Mouse (Mus musculus) midbrain, embryonic 16.5 days (tissue): ENCODE data around the gene Olfr824. TPM values are rescaled to one million over a fixed set of nuclear protein-coding genes. Genes with fewer than 3 reads are reported as not detected.
"Not testable (repeated sequence)": the region's sequence is repeated elsewhere in the genome, so short reads cannot be mapped to it uniquely, and the experiment has no call there.

Experiments used
- ATAC-seq: fragments of 200-750 bp; cut with Nextera tagmentation; 2 replicates; pipeline ENCODE4 v1.8.0; 2017; ENCODE audit warnings: moderate TSS enrichment
- H3K27ac ChIP-seq: fragments of 300-500 bp; sonication (generic); 2 replicates; pipeline ENCODE4 v1.5.1; 2014; ENCODE audit warnings: mild to moderate bottlenecking, low read length, mixed read lengths
- H3K27me3 ChIP-seq: fragments of 300-500 bp; sonication (generic); 2 replicates; pipeline ENCODE4 v1.6.1; 2014; ENCODE audit warnings: low read depth, low read length, mixed read lengths; ENCODE audit not compliant: control insufficient read depth, insufficient read depth
- H3K36me3 ChIP-seq: fragments of 300-500 bp; sonication (generic); 2 replicates; pipeline ENCODE4 v1.6.1; 2014; ENCODE audit warnings: mild to moderate bottlenecking, low read length, moderate library complexity, mixed read lengths; ENCODE audit not compliant: control insufficient read depth, insufficient read depth
- H3K4me1 ChIP-seq: fragments of 300-500 bp; sonication (generic); 2 replicates; pipeline ENCODE4 v1.6.1; 2014; ENCODE audit warnings: mild to moderate bottlenecking, low read length, mixed read lengths; ENCODE audit not compliant: control insufficient read depth, insufficient read depth
- H3K4me2 ChIP-seq: fragments of 300-500 bp; sonication (generic); 2 replicates; pipeline ENCODE4 v1.6.1; 2014; ENCODE audit warnings: mild to moderate bottlenecking, low read length, mixed read lengths
- H3K4me3 ChIP-seq: fragments of 300-500 bp; sonication (generic); 2 replicates; pipeline ENCODE4 v1.5.1; 2014; ENCODE audit warnings: low read depth, mild to moderate bottlenecking, low read length, moderate library complexity, mixed read lengths
- H3K9ac ChIP-seq: fragments of 300-500 bp; sonication (generic); 2 replicates; pipeline ENCODE4 v1.6.1; 2014; ENCODE audit warnings: low read depth, low read length, mixed read lengths
- H3K9me3 ChIP-seq: fragments of 300-500 bp; sonication (generic); replicated peaks from 2 replicates; pipeline ENCODE4 v1.6.1; 2014; ENCODE audit warnings: mild to moderate bottlenecking, low read length, mixed read lengths; ENCODE audit not compliant: control insufficient read depth, poor library complexity, severe bottlenecking
- WGBS: fragments of 180-500 bp; shearing (Covaris S2); extraction: QIAGEN DNeasy Blood & Tissue Kit; methylation state at CpG from one replicate; pipeline ENCODE4 v1.1.7; 2014; 5-methylcytosine and 5-hydroxymethylcytosine counted together
- polyA plus RNA-seq: library from polyadenylated mRNA; unstranded; fragments of >200 nt; fragmentation: Nextera tagmentation; extraction: Ambion mirVana; gene quantifications from 2 replicates; pipeline ENCODE4 v1.2.1, GENCODE M21; 2015

Gene Olfr824
- not detected in 2 replicates for polyA plus RNA-seq

- not testable (repeated sequence) for H3K4me3 ChIP-seq, H3K27ac ChIP-seq, H3K9me3 ChIP-seq, ATAC-seq, H3K9ac ChIP-seq, H3K4me2 ChIP-seq, H3K36me3 ChIP-seq, H3K4me1 ChIP-seq, H3K27me3 ChIP-seq
Observed at GRCm38 (mm10) chr10:130129900-130130299, at the start of gene Olfr824. TSS of gene Olfr824 (minus strand) at chr10:130130000.

GRCm38 (mm10) chr10:130166666-130167065 lies 36.9 kb upstream of the Olfr824 start, which contains the start of gene Olfr825:
TSS of gene Olfr825 (minus strand) at chr10:130166766.
- H3K4me2 ChIP-seq: no peak within 1 kb of the TSS
- no peaks in the 10 kb centered on the region for H3K9me3 ChIP-seq
- no peak for ATAC-seq
- H3K9ac ChIP-seq: no peak within 1 kb of the TSS
- no peaks in the 10 kb centered on the region for H3K27me3 ChIP-seq
- no peak within 1 kb of the TSS for H3K27ac ChIP-seq
- H3K4me3 ChIP-seq: no peak within 1 kb of the TSS
- H3K4me1 ChIP-seq: no peaks in the 10 kb centered on the region
- H3K36me3 ChIP-seq: no peaks in the 10 kb centered on the region

GRCm38 (mm10) chr10:130165196-130165595 lies 35.4 kb upstream of the Olfr824 start:
- ATAC-seq: no peak
- no peaks in the 10 kb centered on the region for H3K4me1 ChIP-seq

GRCm38 (mm10) chr10:130144121-130144520 lies 14.3 kb upstream of the Olfr824 start:
- no peak for ATAC-seq
- Histone ChIP-seq H3K9ac (no peak overlapping the region), H3K4me1 (no peaks in the 10 kb centered on the region), H3K27me3 (no peaks in the 10 kb centered on the region), H3K4me3 (no peak overlapping the region), H3K27ac (no peak overlapping the region), H3K4me2 (no peak overlapping the region), H3K9me3 (no peaks in the 10 kb centered on the region), H3K36me3 (no peaks in the 10 kb centered on the region)
- 88% methylated on average over 5 of the region's 5 CpGs for WGBS

More at GRCm38 (mm10) chr10:130165196-130165595, 35.4 kb upstream of the Olfr824 start:
- Histone ChIP-seq H3K9me3 (no peaks in the 10 kb centered on the region), H3K27ac (no peak overlapping the region), H3K4me2 (no peak overlapping the region), H3K36me3 (no peaks in the 10 kb centered on the region), H3K4me3 (no peak overlapping the region), H3K27me3 (no peaks in the 10 kb centered on the region), H3K9ac (no peak overlapping the region)

- not testable (repeated sequence) for H3K27ac ChIP-seq, ATAC-seq, H3K9ac ChIP-seq, H3K4me2 ChIP-seq, H3K36me3 ChIP-seq, H3K27me3 ChIP-seq, H3K4me3 ChIP-seq, H3K9me3 ChIP-seq, H3K4me1 ChIP-seq
- 88% methylated on average over 5 of the region's 5 CpGs for WGBS
Observed at GRCm38 (mm10) chr10:130142481-130142880, 12.7 kb upstream of the Olfr824 start.

GRCm38 (mm10) chr10:130134811-130135210 lies 5.0 kb upstream of the Olfr824 start:
- Histone ChIP-seq H3K27ac (no peak overlapping the region), H3K4me3 (no peak overlapping the region), H3K36me3 (no peaks in the 10 kb centered on the region), H3K4me1 (no peaks in the 10 kb centered on the region), H3K9ac (no peak overlapping the region), H3K27me3 (no peaks in the 10 kb centered on the region), H3K4me2 (no peak overlapping the region), H3K9me3 (no peaks in the 10 kb centered on the region)
- no peak for ATAC-seq

- not testable (repeated sequence) for H3K9me3 ChIP-seq, H3K4me3 ChIP-seq, H3K36me3 ChIP-seq, H3K27ac ChIP-seq, ATAC-seq, H3K4me2 ChIP-seq, H3K9ac ChIP-seq, H3K27me3 ChIP-seq, H3K4me1 ChIP-seq
- 50% methylated on average over 3 of the region's 3 CpGs for whole genome bisulfite sequencing
Observed at GRCm38 (mm10) chr10:130116045-130116444, 13.8 kb downstream of the Olfr824 start.

- H3K4me1 ChIP-seq, H3K4me2 ChIP-seq, H3K27me3 ChIP-seq, H3K9ac ChIP-seq, H3K4me3 ChIP-seq, H3K36me3 ChIP-seq, ATAC-seq, H3K9me3 ChIP-seq, H3K27ac ChIP-seq: not testable (repeated sequence)
- WGBS: 89% methylated on average over 1 of the region's 1 CpGs
Observed at GRCm38 (mm10) chr10:130115283-130115682, 14.5 kb downstream of the Olfr824 start, which contains the start of gene Olfr823. TSS of gene Olfr823 (minus strand) at chr10:130115383.

- Histone ChIP-seq H3K4me2 (no peak overlapping the region), H3K9ac (no peak overlapping the region), H3K36me3 (no peaks in the 10 kb centered on the region), H3K9me3 (no peaks in the 10 kb centered on the region), H3K27me3 (no peaks in the 10 kb centered on the region), H3K4me1 (no peaks in the 10 kb centered on the region), H3K27ac (no peak overlapping the region), H3K4me3 (no peak overlapping the region)
- ATAC-seq: no peak
Observed at GRCm38 (mm10) chr10:130096104-130096503, 33.7 kb downstream of the Olfr824 start.
